Mouse (Mus musculus) urinary bladder, postnatal 14 days (tissue): ENCODE results near the gene Prm2.

Experiments used
- DNase-seq: peaks from one replicate; pipeline ENCODE4 v3.0.0; 2021; ENCODE audit warnings: low spot score

The Prm2 gene

DNA sequence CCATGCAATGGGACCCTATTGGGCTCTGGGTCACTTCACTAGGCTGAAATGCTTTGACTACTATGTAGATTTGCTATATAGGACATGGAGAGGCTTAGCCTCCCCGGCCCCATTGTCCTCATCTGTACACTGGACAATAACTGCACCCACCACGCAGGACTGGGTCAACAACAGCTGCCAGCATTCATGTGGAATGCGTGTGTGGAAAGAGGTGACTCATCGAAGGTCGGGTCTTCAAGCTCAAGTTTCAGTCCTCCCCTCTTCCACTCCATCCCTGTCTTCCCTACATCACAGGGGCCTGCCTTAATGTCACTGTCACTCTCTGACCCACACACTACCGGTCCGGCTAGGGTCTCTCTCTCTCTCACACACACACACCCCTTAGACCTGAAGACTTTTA lies 19.6 kb downstream of the Prm2 start:
- no peak for DNase-seq

GRCm38 (mm10) chr16:10774726-10775125 lies 21.2 kb downstream of the Prm2 start:
- DNase-seq, result no peak

DNA sequence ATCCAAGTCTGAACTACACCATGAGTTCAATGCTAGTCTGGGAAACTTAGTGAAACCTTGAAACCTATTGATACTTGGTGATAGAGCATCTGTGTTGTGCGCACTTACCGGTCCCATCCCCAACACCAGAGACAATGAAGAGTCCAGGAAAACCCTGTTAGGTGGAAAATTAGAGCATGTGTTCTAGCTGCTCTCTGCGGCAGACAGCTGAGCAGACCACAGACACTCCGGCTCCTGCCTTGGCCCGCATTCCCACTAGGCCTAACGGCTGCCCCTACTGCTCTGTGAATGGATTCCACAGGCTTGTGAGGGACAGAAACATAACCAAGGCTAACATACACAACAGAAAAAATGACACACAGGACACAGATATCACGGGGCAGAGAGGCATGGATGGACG lies 22.4 kb downstream of the Prm2 start:
- DNase-seq, result no peak

DNA sequence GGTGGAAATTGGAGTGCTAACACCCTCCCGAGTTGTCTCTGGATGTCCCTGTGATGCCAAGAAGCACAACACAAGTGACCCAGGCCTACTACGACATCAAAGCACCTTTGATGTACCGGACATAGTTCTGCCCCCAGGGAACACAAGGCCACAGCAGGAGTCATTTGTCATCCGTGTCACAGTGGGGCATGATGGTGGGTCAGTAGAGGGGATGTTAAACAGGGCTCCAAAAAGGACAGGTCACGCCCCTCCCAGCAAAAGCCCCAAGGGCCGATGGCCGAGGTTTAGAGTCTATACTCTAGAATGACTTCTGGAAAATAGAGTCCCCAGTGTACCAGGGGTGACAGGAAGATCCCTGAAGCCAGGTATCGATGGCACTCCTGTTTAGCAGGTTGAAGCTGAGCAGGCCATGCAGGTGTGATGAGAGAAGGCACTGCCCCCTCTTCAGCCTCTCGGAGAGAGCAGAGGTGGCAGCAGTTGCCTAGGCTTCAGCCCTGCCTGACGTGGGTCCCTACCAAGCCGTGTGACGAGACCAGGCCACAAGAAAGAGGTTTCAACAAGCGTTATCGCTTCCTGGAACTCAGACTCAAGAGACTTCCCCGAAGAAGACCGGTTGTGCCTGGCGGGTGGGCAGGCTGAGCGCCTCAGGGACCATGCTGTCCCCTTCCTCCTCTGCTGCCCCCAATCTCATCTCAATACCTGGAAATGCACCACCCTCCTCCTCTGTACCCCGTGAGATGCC lies 24.0 kb downstream of the Prm2 start:
- DNase-seq, result no peak

- no peak for DNase-seq
Observed at GRCm38 (mm10) chr16:10770531-10771325, 25.2 kb downstream of the Prm2 start.

DNA sequence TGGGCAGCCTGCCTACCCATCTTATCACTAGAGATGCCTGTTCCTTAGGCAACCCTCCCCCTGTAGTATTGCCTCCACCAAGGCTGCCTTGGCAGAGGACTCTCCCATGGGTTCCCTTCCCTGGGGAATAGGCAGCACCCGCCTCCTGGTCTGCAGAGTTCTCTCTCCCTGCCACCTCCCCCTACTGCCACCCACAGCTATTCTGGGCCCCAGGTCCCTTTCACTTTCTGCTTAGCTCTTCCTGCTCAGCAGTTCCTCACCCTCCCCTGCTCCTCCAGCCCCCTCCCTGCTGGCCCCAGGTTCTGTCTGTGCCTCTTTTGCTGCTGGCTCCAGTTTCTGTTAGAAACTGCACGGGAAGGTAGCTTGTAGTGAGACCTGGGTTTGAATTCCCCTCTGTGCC lies 26.3 kb downstream of the Prm2 start:
- DNase-seq, result no peak

GRCm38 (mm10) chr16:10768821-10769220 lies 27.1 kb downstream of the Prm2 start:
- DNase-seq, result no peak

DNA sequence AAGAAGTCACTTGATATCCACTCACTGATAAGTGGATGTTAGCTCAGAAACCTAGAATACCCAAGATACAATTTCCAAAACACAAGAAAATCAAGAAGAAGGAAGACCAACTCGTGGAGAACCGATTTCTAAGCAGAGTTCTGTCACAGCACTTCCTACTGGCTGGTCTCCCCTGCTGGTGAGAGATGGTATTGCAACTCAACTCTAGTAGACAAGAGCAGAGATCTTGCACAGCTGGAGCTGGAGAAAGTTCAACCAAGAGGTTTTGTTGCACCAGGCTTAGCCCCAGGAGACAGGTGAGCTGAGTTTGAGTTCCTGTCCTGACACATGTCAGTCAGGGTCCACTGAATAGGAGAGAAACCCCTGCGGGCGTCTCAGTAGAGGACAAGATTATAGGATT lies 28.8 kb downstream of the Prm2 start:
- peak; percentile 85 for DNase-seq

DNA sequence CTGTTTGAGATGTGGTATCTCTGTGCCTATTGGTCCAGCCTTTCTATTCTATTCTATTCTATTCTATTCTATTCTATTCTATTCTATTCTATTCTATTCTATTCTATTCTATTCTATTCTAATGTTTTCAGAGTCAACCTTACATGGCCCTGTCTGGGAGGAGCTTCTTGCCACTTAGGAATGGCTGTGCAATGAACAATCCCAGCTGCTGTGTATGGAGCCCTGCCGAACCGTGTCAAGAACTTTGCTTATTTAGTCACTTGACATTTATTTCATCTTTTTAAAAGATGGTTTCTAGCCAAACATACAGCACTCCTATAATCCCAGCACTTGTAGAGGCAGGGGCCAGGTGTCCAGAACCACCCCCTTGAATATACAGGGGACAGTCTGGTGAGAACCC lies 31.6 kb downstream of the Prm2 start:
- DNase-seq, result peak; percentile 49

DNA sequence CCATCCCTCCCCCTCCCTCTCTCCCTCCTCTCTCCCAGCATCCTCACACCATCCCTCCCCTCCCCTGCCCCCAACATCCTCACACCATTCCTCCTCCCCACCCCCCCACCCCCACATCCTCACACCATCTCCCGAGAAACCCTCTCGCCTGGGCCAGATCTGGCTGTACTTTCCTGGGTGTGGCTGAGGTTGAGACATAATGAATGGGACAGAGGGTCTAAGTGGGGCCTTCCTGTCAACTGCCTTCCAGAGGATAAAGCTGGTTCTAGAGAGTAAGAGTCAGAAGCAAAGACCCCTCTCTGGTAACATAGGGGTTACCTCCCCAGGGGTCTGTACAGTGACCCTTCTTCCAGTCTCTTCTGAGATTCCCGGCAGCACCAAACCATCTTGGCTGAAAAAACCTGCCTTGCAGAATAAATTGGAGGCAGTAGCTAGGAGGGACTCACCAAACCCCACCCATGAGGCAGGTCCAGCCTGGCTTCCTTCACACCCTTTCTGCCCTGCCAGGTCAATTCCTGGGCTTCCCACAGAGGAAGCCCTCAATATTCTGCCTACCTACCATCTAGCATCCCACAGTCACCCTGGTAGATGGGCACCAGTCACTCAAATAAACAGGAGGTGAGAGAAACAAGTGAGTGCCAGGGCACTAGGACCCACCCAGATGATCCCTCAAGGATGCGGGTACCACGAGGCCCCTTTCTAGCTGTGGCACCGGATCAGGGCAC lies 32.2 kb downstream of the Prm2 start:
- DNase-seq, result no peak

GRCm38 (mm10) chr16:10762569-10763180 lies 33.3 kb downstream of the Prm2 start:
- no peak for DNase-seq

DNA sequence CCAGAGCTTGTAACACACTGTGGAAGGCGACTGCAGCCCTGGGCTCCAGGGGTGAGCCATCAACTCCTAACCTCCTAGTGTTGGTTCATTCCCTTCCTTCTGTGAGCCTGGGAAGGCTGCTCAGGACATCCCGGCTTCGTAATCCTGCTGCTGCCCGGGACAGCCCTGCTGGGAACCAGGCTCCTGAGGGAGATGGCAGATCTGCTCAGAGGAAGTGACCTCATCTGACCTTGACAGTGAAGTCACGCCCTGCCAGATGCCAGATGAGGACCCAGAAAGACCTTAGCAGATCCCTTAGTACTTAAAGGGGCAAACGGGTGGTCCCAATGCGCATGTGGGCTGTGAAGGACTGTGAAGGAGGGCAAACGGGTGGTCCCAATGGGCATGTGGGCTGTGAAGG lies 34.8 kb downstream of the Prm2 start:
- no peak for DNase-seq

GRCm38 (mm10) chr16:10756168-10756567 lies 39.8 kb downstream of the Prm2 start:
- no peak for DNase-seq

DNA sequence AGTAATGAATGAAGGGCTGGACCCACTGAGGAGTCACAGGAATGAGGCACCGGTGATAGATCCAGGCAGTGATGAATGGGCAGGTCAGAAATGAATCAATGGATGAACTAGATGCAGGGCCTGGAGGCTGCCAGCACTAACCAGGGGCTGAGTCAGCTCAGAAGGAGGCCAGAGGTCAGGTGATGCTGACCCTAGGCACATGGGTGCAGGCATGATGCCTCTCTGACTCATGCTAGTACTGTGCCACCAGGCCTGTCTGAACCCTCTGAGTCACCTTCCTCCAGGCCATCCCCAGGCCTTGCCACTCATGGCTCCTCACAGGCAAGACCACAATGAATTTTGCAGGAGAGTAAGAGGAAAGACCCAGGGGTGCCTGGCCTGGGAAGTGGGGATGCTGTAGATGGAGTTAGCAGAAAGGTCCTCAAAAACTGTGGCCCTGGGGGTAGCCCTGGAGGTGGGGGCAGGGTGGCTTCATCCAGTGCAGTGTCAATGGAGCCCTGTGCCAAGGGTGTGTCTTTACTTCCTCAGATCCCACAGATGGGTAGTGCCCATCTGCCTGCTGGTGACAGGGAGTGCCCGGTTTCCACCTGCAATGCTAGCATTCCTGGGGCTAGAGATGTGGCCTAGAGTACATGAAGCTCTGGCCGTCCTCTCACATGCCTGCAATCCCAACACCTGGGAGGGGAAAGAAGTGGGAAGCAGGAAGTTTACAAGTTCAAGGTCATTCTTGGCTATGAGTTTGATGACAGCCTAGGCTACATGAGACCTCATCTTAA lies 41.2 kb downstream of the Prm2 start:
- peak; percentile 49 for DNase-seq

DNA sequence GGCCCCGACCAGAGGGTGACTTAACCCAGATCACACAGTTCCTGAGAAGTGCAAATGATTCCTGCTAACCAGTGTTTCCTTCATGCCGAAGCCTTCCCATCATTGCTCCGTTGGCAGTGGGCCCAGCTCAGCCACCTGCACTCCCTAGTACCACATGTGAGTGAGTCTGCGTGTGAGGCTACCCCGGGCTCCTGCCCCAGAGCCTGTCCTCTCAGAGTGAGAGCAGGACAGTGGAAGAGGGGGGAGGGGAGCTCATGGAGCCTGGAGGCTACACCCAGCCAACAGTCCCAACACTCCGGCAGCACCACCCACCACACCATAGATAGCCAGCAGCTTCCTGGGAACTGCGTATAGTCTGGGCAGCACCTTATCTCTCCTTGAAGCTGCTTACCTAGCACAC lies 46.1 kb downstream of the Prm2 start:
- DNase-seq, result no peak

GRCm38 (mm10) chr16:10749226-10749625 lies 46.7 kb downstream of the Prm2 start:
- no peak for DNase-seq
